Mouse (Mus musculus) WW6 (cell line): ENCODE results near the gene Olfr1099.

Experiments used
- DNase-seq: peaks from one replicate; pipeline ENCODE4 v3.0.0-alpha.2; 2013; ENCODE audit warnings: low read depth, low spot score

Gene Olfr1099

DNA sequence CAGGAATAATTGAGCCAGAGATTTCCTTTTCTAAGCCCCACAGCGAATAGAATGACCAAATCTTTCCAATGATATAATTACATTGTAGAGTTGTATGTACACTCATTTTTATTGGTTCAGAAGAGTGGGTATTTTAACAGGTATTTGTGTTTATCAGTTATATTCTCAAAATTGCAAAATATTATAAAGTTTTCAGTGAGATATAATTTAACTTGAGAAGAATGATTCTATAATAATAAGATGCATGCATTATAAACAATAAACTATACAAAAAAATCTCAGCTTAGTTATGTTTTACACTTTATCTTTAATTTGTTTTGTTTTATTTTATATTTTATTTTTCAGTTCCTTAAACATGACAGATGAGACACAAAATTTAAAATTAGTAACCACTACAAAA is at the start of gene Olfr1099:
TSS of gene Olfr1099 (minus strand) at position 101 of the 400 bp plus-strand sequence.
- DNase-seq, result no peak

DNA sequence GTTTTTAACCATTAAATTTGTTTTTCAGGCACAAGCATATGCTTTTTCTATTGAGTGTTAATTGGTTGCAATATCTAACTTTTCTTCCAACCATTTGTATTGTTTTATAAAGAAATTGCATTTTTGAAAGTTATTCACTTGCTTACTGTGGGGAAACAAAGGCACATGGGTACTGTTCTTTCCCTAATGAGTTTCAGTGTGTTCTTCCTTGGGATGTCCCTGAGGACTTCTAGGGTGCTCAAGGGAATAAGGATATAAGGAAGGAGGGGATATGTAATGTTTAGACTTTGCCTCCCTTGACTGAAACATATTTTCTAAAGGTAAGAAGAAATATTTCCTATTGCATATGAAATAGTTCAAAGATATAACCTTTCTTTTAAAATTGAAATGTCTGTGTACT is 37.6 kb upstream of the Olfr1099 start, which contains the start of gene Olfr1102:
TSS of gene Olfr1102 (plus strand) at position 301 of the 400 bp plus-strand sequence.
- no peak for DNase-seq

GRCm38 (mm10) chr2:86991121-86991520 is 30.6 kb upstream of the Olfr1099 start, which contains the start of gene Olfr1101:
TSS of gene Olfr1101 (minus strand) at chr2:86991221.
- no peak for DNase-seq

- no peak for DNase-seq
These were observed 19.4 kb upstream of the Olfr1099 start, which contains the start of gene Olfr1100 for GRCm38 (mm10) chr2:86979854-86980253. TSS of gene Olfr1100 (minus strand) at chr2:86979954.

- no peak for DNase-seq
These were observed 33.9 kb downstream of the Olfr1099 start for GRCm38 (mm10) chr2:86926557-86926956.

DNA sequence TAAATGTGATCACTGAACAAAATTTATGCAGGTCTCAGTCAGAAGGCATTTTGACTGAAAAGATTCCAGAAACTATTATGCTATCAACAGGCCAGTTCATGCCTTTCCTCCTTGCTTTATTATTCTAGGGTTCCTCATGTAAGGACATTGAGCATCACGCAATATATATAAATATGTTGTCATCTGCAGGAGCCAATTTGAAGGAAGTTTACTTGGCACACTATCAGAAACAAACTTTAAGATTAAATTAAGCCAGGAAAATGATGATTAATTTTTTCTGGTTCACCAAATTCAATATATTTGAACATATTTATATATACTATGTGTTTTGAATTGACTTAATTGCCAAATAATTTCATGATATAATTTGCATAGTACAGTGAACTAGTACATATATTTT is 36.0 kb downstream of the Olfr1099 start, which contains the start of gene Olfr1098:
TSS of gene Olfr1098 (minus strand) at position 101 of the 400 bp plus-strand sequence.
- no peak for DNase-seq

GRCm38 (mm10) chr2:86905647-86906046 is 54.8 kb downstream of the Olfr1099 start:
- DNase-seq, result no peak
